Mouse (Mus musculus) spleen, postnatal 14 days (tissue): ENCODE data around the gene Izumo1.
A peak's percentile ranks its signal among the peaks of the same experiment; 100 is the strongest.
"Not testable (repeated sequence)": the region's sequence is repeated elsewhere in the genome, so short reads cannot be mapped to it uniquely, and the experiment has no call there.

Source experiments
- DNase-seq, 2 experiments: peaks; one replicate each; pipeline ENCODE4 v3.0.0; 2021 to 2022; ENCODE audit warnings: low spot score in 2 of 2

Izumo1 gene

GRCm38 (mm10) chr7:45642503-45643255, 21.1 kb downstream of the Izumo1 start:
- DNase-seq = no peak

GRCm38 (mm10) chr7:45643441-45644178, 22.0 kb downstream of the Izumo1 start:
- DNase-seq = peak; percentile 57 to 58

- DNase-seq = no peak
These were observed 22.6 kb downstream of the Izumo1 start for GRCm38 (mm10) chr7:45644183-45644582.

GRCm38 (mm10) chr7:45644872-45645590, 23.4 kb downstream of the Izumo1 start:
- DNase-seq = no peak

DNA sequence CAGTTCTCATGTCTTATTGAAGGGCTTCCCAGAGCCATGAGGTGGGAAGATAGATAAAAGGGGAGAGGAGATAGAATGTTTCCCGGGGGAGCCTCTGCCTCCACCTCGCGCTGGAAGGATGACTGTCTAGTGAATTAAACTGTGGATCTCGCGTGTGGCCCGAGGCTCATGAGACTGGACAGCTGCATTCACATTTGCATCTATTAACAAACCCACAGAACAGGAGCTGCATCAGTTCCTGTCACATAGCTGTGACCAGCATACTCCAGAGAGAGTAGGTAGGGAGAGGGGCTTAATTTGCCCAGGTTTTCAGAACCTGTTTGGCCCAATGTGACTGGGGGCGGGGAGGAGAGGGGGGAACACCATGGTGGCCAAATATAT, 24.0 kb downstream of the Izumo1 start:
- DNase-seq = no peak

DNA sequence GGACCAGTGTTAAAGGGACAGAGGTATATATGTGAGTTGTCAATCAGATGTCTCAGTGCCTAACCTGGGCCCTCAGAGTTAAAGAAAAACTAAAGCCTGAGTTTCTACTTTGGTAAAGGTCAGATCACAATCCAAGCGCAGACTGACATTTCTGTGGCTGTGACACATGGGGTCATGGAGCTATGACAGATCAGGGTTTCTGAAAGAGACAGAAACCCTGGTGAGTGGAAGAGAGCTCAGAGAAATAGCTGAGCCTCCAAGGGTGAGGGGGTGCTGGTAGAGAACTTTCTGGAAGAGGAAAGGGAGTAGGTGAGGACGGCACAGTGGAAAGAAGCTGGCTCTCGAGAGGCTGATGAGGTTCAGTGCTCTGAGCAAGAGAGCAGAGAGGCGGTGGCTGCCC, 25.1 kb downstream of the Izumo1 start:
- no peak for DNase-seq

DNA sequence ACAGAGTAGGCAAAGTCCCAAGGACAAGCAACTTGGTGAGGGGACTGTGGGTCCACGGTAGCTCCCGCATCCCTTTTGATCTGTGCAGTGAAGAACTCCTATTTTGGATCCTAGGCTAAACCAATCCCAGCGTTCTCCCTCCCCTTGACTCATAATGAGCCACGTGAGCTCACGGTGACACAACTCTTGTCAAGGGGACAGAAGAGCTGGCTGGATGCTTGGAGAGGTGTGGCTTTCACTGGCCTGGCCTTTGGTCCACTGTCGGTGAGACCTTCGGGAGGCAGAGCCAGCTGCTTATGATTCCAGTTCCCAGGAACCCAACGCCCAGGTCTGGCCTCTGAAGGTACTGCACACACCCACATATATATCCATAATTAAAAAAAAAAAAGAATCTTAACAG, 27.7 kb downstream of the Izumo1 start:
- DNase-seq = no peak

DNA sequence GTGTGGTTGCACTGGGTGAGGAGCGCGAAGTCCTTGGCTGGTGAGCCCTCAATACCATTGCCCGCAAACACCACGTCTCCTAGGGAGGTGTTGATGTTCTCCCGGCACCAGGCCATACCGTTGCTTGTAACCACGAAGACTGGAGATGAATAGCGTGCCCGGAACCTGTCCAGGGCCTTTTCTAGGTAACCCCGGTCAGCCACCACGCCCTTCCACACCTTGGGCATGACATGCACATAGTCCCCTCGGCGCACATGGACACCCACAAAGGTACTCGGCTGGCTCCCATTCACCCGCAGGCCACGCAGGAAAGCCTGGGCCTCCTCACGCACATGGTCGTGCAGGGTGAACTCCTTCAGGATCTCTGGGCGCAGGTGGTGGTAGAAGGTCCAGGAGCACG, 28.9 kb downstream of the Izumo1 start:
- DNase-seq = not testable (repeated sequence)

DNA sequence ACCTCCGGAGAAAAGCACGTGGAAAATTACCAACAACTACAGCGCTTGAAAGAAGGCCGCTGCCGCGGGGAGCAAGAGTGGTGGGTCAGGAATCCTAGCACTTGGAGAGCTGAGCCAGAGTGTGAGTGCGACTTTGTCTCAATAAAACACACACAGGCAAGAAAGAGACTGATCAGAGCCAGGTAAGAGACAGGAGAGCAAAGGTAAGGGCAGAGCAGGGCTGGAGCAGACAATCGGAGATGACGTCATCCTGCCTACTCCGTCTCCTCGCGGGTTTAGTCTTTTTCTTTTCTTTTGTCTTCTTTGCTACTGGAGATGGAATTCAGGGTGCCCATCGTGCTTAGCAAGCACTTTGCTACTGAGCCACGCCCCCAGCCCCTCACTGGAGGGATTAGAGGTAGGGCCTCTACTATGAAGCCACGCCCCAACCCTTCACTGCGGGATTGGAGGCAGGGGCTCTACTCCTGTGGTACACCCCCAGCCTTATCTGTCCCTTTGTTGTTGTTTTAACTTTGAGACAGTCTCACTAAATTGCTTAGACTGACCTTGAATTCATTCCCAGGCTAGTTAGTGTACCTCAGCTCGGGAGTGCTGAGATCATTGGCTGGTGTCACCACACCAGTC, 32.9 kb downstream of the Izumo1 start:
- no peak for DNase-seq

DNA sequence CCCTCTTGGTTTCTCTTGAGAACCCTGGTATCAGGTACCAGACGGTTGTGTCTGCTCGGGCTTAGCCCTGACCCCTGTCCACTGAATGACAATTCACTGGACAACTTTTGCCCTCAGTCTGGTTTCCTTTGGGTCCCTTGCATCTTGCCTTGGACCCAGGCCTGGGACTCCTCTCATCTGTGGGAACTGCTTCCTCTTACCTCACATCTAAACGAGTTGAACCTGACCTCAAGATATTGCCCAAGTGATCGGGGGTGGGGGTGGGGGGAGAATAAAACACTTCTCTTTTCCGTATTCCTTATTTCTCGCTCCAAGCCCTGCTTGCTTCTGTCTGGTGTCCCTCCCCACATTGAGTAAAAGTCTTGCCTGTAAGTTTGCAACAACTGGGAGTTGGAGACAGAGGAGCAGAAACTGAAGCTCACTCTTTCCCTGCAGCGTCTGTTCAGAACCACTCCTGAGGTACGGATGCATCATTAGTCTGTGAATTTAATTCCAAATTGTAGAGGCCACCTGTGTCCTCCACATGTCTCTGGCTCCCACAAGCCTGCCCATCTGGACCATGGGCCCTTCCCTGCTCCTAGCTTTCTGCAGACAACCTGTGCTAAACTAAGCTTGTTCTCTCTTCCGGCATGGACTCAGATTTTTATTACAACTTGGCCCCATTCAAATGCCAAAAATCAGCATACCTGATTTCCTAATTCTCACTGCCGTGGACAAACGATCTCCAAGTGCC, 39.3 kb downstream of the Izumo1 start:
- no peak for DNase-seq

DNA sequence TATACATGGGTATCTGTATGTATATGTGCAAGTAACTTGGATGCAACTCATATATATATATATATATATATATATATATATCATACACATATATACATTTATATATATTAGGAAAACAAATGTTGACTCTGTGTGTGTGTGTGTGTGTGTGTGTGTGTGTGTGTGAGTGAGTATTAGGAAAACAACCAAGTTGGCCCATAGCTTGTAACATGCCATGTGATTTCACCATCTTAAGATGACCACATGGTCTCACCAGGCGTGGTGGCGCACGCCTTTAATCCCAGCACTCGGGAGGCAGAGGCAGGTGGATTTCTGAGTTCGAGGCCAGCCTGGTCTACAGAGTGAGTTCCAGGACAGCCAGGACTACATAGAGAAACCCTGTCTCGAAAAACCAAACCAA, 40.1 kb downstream of the Izumo1 start:
- not testable (repeated sequence) for DNase-seq

GRCm38 (mm10) chr7:45665303-45666138, 43.9 kb downstream of the Izumo1 start:
- DNase-seq = no peak

GRCm38 (mm10) chr7:45666161-45666560, 44.5 kb downstream of the Izumo1 start, which contains the start of gene Fut2:
TSS of gene Fut2 (minus strand) at chr7:45666394.
- DNase-seq = no peak

DNA sequence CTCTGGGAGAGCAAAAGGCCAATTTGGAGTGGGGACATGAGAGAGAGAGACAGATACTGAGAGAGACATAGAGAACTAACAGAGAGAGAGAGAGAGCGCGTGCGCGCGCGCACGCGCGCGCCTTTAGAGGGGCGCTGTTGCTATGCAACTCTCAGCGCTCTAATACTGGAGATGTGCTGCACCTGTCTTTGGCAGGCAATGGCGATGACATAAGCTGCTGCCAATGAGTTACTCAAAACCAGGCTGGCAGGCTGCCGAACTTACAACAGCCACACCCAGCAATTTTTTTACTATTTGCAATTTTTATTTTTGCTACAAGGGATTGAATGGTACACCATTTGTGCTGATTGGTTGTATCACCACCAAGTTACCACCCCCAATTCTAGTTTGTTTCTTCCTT, 46.1 kb downstream of the Izumo1 start:
- DNase-seq = no peak

- no peak for DNase-seq
These were observed 47.3 kb downstream of the Izumo1 start for GRCm38 (mm10) chr7:45668921-45669320.

GRCm38 (mm10) chr7:45677627-45678295, 56.1 kb downstream of the Izumo1 start:
- no peak for DNase-seq
